Mouse (Mus musculus): ENCODE data around the gene Fbxo46.
A peak's percentile ranks its signal among the peaks of the same experiment; 100 is the strongest.

Fbxo46 gene

GRCm38 (mm10) chr7:19166990-19167389 lies 47.3 kb downstream of the Fbxo46 start:
- DNase-seq (ENCODE audit: low read depth, low spot score) = no peak

DNA sequence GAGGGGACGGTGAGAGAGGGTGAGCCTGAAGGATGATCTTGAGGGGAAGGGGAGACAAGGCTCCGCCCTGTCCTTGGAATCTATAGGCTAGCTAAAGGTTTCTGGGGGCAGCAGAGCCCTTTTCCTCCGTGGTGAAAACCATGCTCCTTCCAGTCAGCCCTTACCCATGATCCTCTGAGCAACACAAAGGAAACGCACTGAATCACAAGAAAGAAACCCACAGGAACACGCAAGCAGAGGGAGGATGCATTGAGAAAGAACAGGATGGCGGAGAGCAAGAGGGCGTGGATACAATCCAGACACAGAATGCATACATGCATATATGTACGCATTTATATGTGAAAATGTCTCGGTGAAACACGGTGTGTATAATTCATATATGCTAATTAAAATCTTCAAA lies 49.8 kb downstream of the Fbxo46 start:
- no peak for DNase-seq (ENCODE audit: low read depth, low spot score)

- DNase-seq (ENCODE audit: low read depth, low spot score) = no peak
Observed at GRCm38 (mm10) chr7:19170142-19170541, 50.5 kb downstream of the Fbxo46 start.

- DNase-seq (ENCODE audit: low read depth, low spot score) = no peak
Observed at GRCm38 (mm10) chr7:19171831-19172230, 52.2 kb downstream of the Fbxo46 start.

- peak; percentile 73 for DNase-seq (ENCODE audit: low read depth, low spot score)
Observed at GRCm38 (mm10) chr7:19172874-19173273, 53.2 kb downstream of the Fbxo46 start.

DNA sequence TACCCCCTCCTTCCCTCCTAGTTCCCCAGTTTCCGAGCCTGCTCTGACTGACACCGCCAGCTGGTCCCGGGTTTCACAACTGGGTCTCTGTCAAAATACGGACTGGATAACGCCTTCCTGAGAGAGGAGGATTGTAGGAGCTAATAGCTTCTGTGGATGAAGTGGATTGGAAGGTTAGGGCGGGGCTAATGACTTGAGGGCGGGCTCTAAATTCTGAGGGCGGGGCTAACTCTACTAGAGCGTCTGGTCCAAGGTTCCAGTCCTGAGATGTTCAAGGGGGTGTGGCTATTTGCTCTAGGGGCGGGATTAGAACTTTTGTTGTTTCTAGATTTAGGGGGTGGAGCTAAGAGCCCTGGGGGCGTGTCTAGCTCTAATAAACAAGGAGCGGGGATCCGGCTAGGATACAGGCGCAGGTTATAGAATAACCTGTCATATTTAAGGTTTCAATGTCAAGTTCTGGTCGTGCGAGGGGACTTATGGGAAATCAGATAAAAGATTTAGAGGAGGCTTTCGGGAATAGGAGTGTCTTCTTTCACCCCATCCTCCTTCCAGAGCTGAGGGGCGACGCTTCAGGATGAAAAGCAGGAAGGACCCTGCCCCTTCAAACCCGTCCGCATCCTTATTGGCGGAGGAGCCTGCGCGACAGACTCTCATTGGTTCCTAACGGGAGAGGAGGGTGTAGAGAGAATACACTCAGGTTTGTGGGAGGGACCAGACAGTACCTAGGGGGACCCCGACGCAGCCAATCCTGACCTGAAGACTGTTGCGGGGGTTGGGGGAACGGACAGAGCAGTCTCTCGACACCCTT lies 56.3 kb downstream of the Fbxo46 start, which contains the start of gene Eml2:
TSS of gene Eml2 (plus strand) at position 714 of the 808 bp plus-strand sequence.
- DNase-seq (ENCODE audit: low read depth, low spot score) = peak; percentile 91

DNA sequence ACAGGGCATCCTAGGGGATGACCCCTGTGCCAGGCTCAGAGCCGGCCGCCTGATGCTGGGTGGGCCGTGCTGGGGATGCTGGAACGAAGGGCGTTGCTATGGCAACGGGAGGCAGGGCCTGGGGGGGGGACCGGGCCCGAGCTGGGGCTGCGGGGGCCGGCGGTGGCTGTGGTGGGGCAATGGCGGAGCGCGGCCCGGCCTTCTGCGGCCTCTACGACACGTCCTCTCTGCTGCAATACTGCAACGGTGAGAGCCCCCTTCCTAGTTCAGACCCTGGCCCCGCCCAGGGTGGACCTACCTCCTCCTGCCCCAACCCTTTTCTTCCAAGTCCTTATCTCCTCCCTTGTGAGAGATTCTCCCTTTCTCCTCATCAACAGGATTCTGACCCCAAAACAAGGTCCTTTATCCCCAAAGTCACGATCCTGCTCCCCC lies 56.9 kb downstream of the Fbxo46 start:
- DNase-seq (ENCODE audit: low read depth, low spot score) = no peak

GRCm38 (mm10) chr7:19177216-19177615 lies 57.6 kb downstream of the Fbxo46 start:
- no peak for DNase-seq (ENCODE audit: low read depth, low spot score)

GRCm38 (mm10) chr7:19178035-19178434 lies 58.4 kb downstream of the Fbxo46 start:
- DNase-seq (ENCODE audit: low read depth, low spot score) = no peak

DNA sequence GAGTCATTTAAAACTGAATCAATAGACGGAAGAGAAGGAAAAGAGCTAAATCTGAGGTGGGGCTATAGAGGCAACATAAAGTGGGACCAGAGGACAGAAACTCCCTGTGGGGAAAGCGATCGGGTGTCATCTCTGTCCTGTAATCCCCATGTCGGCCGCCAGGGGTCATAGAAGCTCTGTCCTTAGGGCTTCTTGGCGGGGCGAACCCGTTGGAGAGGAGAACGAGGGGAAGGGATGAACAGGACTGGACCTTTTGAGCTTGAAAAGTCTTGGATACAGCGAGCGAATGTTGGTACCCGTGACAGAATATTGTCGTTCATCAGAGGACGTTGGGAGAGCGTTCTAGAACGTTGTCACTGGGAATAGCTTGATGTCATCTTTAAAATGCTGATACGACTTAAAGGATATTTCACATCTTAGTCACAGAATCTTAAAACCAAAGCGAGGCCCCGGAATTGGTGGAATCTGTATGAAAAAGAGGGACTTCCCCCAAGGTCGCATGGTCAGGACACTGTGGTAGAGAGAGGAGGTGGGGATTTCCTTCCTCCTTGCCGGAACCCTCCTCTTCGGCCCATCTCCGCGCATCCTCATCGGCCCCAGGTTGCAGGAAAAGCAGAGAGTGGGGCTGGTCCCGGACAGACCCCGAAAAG lies 58.9 kb downstream of the Fbxo46 start:
- DNase-seq (ENCODE audit: low read depth, low spot score) = peak; percentile 68

DNA sequence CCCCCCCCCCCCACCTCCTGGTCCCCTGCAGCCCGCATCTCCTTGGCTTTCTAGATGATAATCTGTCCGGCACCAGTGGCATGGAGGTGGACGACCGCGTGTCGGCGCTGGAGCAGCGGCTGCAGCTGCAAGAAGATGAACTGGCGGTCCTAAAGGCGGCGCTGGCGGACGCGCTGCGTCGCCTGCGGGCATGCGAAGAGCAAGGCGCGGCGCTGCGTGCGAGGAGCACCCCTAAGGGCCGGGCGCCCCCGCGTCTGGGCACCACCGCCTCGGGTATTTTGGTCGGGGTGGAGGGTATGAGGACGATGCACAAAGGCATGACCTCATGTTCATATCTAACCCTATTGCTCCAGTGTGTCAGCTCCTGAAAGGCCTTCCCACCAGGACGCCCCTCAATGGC lies 59.5 kb downstream of the Fbxo46 start:
- no peak for DNase-seq (ENCODE audit: low read depth, low spot score)

- no peak for DNase-seq (ENCODE audit: low read depth, low spot score)
Observed at GRCm38 (mm10) chr7:19179936-19180335, 60.3 kb downstream of the Fbxo46 start.

DNA sequence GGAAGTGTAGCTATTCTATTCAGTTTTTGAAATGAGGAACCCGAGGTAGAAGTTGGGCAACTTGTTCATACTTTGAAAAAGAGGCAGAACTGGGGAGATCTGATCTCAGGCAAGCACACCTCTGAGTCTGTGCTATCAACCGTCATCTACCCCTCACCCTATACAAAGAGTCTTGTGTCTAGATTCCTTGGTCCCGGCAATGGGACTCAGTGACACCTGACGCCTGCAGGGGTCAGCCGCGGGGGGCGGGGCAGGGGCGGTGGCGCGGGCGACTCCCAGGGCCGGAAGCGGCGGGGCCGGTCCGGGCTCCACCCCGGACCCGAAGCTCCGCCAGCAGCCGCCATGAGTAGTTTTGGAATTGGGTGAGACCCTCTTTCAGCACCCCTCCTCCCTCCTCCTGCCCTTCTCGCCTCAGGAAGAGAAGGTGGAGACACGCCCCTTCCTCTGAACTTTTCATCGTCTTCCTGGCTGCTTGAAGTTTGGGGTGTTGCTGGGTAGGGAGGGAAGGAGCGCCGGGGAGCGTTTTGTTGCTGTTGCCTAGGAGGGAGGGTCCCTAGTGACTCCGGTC lies 61.3 kb downstream of the Fbxo46 start:
- DNase-seq (ENCODE audit: low read depth, low spot score) = no peak

GRCm38 (mm10) chr7:19184250-19184649 lies 64.6 kb downstream of the Fbxo46 start:
- no peak for DNase-seq (ENCODE audit: low read depth, low spot score)

- DNase-seq (ENCODE audit: low read depth, low spot score) = no peak
Observed at GRCm38 (mm10) chr7:19184758-19185157, 65.1 kb downstream of the Fbxo46 start.

Measured in WW6 (cell line).